Mouse (Mus musculus) G1E-ER4 (cell line): Measurements from ENCODE around the gene Hipk3. TPM values are rescaled to one million over a fixed set of nuclear protein-coding genes. Genes with fewer than 3 reads are reported as not detected.

Experiments used
- GATA1 ChIP-seq: IDR thresholded peaks from one replicate; pipeline ENCODE4 v1.8.0; 2012; ENCODE audit warnings: low read length, inconsistent platforms
- polyA plus RNA-seq: library from polyadenylated mRNA; stranded (reverse); fragments of >175 nt; gene quantifications from 2 replicates; pipeline ENCODE4 v1.2.3, GENCODE M21; 2012

The Hipk3 gene
- polyA plus RNA-seq, 1 experiment, result 11.1 TPM

DNA sequence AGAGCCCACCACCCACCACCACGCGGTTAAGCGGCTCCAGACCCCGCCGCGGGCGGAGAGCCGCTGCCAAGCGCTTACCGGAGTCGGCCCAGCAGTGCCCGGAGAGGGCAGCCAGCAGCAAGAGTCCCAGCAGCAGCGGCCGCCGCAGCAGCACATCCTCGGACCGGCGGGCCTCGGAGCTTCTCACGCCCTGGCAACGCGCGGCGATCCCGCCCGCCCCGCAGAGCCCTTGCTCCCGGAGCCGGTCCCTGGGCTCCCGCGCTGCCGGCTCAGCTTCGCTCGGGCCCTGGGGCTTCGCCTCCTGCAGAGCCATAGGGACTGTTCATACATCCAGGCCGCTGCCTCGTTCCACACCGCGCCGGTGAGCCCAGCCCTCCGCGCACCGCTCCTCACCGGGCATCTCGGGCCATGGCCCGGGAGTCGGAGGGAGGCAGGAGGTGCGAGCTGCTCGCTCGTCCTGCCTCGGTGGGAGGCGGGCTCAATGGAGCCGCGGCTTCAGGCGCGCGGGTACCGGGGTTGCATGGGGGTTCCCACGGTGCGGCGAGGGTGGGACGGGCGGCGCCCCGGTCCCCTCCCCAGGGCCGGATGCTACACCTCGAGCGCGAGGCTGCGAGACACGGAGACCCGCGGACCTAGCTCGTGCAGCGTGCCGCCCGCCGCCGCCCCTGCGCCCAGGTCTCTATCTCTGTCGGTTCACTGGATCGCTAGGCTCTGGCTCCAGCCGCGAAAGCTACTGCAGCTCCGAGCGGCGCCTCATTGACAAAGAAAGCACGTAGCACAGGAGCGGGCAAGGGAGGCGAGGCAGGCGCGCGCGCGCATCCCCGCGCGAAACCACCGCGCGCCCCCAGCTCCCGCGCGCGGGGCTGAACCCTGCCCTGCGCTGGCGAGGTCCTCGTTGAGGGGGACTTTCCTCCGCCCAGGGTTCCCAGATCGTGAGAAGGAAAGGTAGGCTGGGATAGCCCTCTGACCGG lies 84.1 kb downstream of the Hipk3 start:
- TF ChIP-seq GATA1, result no peak

DNA sequence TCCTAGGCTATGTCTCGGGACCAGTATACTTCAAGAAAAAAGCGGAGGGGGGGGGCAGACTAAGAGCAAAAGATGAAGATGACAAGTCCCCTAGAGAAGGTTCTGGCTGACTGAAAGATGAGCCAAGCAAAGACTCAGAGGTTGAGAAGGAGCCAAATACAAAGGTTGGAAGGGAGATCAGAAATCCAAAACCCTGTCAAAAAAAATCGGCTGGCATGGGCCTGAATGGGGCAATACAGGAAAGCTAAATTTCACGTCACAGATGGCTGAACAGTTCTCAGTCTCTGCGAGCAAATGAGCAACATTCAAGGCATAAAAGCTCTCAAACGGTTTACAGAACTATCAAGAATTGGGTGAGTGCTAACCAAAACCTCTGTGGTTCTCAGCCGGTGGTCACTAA lies 85.9 kb downstream of the Hipk3 start:
- TF ChIP-seq GATA1, result no peak

DNA sequence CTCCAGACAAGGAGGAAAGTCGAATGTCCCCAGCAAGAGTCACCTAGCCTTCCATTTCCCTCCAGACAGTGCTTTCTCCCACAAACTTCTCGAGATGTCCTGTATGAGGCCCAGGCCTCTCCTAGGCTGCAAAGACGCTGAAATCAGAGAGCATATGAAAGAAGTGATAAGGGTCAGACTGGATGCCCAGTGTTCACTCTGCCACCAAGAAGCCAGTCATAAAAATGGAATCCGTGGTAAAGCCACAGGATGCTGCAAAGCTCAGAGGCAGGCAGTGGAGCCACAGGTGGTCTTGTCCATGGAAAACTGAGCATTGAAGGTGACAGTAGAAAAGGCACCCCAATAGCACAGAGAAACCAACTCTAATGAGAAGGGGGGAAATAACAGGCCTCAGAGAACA lies 86.3 kb downstream of the Hipk3 start:
- TF ChIP-seq GATA1, result no peak

DNA sequence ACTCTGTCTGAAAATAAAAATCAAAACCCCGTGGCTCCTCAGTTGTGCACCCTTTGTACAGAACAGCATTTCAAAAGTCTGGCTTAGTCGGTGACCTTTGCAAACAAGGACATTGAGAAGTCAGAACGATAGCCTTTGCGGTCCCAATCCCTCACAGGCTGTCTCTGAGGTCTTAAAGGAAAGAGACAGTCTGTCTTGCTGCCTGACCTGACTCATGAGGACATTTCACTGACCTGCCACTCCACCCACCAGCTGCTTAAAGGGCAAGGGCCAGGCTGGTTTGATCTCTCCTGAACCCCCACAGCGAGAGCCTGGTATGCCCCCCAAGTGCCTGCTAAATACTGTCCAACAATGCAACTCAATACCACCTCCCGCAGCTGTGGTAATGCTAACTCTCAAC lies 90.2 kb downstream of the Hipk3 start:
- no peak for TF ChIP-seq GATA1

DNA sequence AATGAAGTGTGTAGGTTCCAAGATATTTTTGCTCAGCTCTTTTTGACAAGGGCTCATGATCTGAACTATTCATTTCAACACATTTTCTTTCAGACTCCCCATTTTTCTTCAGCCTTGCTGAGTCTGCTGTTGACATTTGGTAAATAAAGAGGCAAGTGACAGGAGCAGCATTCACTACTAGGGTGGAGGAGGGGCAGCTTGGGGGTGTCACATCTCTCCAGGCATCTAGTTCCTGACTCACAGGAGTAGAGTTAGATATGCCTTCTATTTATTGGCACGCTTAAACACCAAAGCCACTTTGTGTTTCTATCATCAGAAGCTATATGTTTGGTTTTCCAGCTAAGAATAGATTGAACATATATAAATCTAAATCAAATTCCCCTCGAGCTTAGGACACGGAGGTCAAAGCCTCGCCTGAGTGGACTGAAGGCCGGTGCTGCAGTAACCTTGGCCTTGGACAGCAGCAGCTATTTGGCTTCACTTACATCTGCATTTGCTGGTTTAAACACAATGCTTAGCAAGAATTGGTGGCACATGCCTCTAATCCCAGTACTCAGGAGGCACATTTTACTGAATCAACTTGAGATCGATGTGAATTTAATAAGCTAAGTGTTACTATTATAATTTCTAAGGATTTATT lies 95.5 kb downstream of the Hipk3 start:
- no peak for TF ChIP-seq GATA1

DNA sequence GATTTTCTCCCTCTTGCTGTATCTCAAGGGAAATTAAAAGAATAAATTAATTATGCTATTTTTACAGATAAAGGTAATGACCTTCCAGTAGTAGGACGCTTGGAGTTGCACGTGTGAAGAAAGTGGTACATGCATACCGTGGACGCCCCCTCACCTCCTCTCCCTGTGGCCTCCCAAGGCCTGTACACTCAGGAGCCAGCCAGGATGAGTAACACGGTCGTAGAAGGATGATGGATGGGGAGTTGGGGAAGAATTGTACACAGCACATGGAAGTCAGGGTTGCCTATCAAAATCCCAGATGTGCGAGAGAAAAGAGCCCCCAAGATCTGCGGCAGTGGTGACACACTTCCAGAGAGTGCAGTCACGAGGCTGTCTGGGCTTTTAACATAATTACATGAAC lies 98.3 kb downstream of the Hipk3 start:
- no peak for TF ChIP-seq GATA1

DNA sequence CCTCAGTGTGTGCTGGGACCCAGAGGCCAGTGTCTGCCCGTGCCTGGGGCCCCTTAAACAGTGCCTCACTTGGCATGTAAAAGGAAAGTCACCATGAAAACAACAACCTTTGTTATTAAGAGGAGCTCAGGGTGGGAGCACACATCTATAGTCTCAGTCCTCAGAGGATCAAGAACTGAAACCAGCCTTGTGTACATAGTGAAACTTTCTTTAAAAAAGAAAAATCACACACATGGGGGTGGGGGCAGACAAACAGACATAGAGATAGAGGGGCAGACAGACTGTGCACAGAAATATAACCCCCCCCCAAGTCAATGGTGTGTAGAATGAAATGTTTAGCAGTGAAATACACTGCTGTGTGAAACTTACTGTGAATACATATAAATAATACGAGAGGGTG lies 99.5 kb downstream of the Hipk3 start:
- TF ChIP-seq GATA1, result no peak

DNA sequence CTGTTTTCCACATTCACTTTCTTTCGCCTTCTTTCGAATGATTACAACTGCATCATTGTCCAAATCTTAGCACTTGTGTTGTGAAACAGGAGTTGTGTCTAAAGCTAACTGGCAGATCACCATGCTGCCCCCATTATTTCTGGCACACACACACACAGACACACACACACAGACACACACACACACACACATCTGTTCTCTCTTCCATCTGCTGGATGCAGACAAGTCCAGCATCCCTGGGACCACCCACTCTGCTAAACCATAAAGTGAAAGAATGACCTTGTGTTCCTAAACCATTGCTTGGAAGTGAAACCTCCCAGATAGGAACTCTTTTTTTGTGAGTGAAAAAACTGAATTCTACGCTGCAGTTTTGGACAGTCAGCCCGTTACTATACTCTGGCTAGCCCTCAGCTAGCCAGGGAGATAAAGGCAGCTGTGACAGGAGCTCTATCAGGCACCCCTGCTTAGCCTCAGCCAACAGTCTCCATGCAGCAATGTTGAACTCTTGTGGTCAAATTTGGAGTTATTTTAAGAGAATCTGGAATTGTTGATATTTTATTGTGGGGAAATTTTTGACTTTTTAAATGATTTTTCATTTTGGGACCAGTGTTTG lies 101.4 kb downstream of the Hipk3 start:
- no peak for TF ChIP-seq GATA1

DNA sequence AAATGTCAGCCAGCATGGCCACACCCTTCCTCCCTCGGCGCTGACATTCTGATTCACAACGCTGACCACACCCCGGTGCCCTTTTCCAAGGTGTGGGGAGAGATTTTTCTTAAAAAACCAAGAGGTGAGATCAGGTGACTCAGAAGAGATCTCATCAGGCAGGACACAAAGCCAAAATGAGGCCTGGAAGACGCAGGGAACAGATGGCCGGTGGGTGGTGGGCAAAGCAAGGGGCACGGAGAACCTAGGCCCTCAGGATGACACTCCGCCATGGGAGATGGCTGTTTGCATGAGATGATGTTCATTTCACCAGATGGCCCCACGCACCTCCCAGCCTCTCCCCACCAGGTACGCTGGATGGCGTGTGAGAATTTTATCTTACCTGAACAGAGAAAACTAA lies 105.0 kb downstream of the Hipk3 start:
- TF ChIP-seq GATA1, result no peak

DNA sequence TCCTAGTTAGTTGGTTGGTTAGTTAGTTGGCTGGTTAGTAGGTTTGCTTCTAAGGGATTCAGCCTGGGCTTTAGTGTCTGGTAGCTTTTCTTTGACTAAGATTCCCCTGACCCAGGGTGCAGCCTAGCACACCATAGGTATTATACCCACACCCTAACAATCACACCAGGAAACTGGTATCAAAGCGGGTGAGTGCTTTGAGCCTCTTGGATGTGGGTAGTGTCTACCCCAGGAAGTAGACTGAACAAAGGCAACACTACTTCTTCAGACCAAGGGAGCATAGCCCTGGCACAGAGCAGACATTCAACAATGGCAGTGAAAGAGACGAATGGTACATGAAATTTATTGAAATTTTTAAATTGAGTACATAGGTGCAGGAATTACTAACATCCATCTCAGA lies 108.3 kb downstream of the Hipk3 start:
- TF ChIP-seq GATA1, result no peak

DNA sequence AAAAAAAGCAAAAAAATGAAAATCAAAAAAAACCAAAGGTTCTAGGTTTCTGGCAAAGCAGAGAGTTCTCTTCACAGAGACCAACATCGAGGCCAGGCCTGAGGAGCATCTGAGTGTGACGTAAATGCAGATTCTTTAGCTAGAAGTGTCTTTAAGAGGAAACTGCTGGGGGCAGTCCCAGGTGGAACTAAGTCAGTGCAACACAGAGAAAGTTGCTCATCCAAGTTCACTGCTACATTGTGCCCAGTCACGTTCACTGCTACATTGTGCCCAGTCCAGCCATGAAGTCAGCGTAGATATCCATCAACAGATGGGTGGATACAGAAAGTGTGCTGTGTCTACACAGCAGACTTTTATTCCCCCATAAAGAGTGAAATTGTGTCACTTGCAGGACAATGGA lies 110.7 kb downstream of the Hipk3 start:
- no peak for TF ChIP-seq GATA1

DNA sequence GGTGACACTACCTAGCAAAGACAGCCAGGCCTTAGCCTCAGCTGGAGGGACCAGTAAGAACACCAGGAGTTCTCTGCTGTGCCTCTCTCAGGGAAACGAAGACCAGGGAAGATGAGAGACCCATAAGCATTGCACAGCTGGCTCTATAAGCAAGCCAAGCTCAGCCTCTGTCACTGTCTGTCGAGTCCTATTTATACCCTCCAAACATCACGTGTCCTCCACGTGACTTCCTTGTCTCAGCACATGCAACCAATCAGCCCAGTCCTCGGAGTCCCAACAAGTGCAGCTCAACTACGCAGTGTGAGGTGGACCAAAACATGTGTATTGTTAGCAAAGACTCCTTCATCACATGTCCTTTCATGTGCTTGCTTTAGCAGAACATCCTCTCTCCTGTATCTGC lies 111.4 kb downstream of the Hipk3 start:
- TF ChIP-seq GATA1, result no peak

DNA sequence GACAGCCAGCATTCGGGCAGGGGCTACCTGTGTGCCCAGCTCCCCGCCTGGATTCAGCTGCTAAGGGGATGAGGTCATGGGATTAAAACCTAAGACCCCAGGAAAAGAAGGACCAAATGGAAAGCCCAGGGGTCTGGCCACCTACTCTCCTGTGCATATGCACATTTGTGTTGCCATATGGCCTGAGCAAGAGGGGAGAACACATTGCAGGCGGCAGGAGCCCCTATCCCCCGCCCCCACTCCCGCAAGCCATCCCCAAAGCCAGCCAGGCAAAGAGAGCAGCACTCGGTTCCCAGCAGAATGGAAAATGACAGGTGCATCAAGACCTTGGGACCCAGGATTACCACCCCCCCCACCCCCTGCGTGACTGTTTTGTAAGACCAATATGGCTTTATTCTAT lies 114.9 kb downstream of the Hipk3 start:
- no peak for TF ChIP-seq GATA1

DNA sequence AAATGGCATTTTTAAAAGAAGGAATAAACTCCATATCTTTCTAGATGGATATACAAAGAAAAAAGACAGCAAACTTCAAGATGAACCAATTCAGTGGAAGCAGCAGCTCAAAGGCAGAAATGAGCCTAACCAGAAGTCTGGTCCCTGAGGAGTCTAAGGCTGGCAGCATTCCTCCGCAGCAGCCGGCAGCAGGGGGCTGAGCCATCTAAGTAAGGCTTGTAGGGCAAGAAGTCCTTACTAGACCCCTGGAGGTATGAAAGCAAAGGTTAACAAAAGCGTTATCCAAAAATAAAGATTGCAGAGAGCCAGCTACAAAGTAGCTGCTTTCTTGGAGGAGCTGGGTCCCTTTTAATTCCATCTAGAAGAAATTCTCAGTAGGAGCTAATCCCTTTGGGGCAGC lies 115.5 kb downstream of the Hipk3 start:
- no peak for TF ChIP-seq GATA1

DNA sequence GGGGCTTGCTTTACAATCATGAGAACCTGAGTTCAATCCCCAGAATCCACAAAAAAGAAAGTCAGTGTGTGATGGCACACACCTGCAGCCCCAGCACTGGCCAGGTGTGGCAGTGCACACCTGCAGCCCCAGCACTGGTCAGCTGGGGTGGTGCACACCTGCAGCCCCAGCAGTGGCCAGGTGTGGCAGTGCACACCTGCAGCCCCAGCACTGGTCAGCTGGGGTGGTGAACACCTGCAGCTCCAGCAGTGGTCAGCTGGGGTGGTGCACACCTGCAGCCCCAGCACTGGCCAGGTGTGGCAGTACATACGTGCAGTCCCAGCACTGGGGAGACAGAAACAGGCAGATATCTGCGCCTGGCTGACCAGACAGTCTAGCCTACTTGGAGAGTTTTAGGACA lies 116.3 kb downstream of the Hipk3 start:
- TF ChIP-seq GATA1, result no peak

Other genes starting within 250 kb of the Hipk3 start
- gene D430041D05Rik, start 83.4 kb downstream of the Hipk3 start, polyA plus RNA-seq, result 0.08 and 0.09 TPM in 2 replicates
- gene Cstf3, start 96.1 kb upstream of the Hipk3 start, polyA plus RNA-seq, result 4.0 and 7.1 TPM in 2 replicates
- 9.5 and 11.1 TPM in 2 replicates for gene Tcp11l1, start 217.7 kb upstream of the Hipk3 start, polyA plus RNA-seq
- not detected in 2 replicates for gene Pin1rt1, start 221.9 kb upstream of the Hipk3 start, polyA plus RNA-seq
- 1.7 and 2.0 TPM in 2 replicates for gene Depdc7, start 248.4 kb upstream of the Hipk3 start, polyA plus RNA-seq